Mouse (Mus musculus) ES-E14 (cell line): ENCODE results near the gene Kptn.

Source experiments
- HCFC1 ChIP-seq: IDR thresholded peaks from 2 replicates; pipeline ENCODE4 v1.6.1; 2012; ENCODE audit warnings: low read length, inconsistent platforms, borderline replicate concordance; ENCODE audit not compliant: insufficient read depth
- ZC3H11A ChIP-seq: IDR thresholded peaks from 2 replicates; pipeline ENCODE4 v1.6.1; 2012; ENCODE audit warnings: low read depth, mild to moderate bottlenecking, inconsistent platforms, low read length, borderline replicate concordance
- ZNF384 ChIP-seq: IDR thresholded peaks from 2 replicates; pipeline ENCODE4 v1.6.1; 2012; ENCODE audit warnings: low read depth, low read length, inconsistent platforms

DNA sequence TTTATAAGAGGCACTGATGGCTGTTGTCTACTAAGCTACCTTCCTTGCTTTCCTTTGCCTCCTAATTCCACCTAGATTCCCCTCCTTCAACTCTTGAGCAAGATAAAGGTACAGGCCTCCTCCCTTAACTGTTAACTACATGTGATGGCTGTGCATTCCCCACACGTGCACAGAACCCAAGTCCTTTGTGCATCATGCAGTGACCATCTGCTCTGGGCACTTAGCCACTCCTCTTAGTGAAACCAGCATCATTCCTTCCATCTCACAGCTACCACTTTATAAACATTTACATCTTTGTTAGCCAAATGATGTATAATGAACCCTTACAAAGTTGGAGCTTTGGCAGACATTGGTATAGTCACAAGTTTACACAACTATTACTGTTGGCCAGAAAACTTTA is 39.7 kb upstream of the Kptn start:
- TF ChIP-seq HCFC1 (no peak), ZC3H11A (no peak), ZNF384 (no peak)
